Mouse (Mus musculus) myocyte (in vitro differentiated cells): Measurements from ENCODE around the gene Cluh. TPM values are rescaled to one million over a fixed set of nuclear protein-coding genes. Genes with fewer than 3 reads are reported as not detected.

Source experiments
- H3K27me3 ChIP-seq: one replicate; pipeline ENCODE4 v1.6.1; 2011; ENCODE audit not compliant: control insufficient read depth, insufficient read depth, insufficient read length
- H3K36me3 ChIP-seq: one replicate; pipeline ENCODE4 v1.6.1; 2011; ENCODE audit not compliant: control insufficient read depth, insufficient read depth
- H3K4me2 ChIP-seq: one replicate; pipeline ENCODE4 v1.6.1; 2011; ENCODE audit warnings: low read depth, control low read depth
- H3K4me3 ChIP-seq: one replicate; pipeline ENCODE4 v1.5.1; 2011; ENCODE audit warnings: mild to moderate bottlenecking, control low read depth, moderate library complexity
- H3K79me2 ChIP-seq: one replicate; pipeline ENCODE4 v1.6.1; 2011; ENCODE audit not compliant: control insufficient read depth, insufficient read depth
- H3ac ChIP-seq: one replicate; pipeline ENCODE4 v1.6.1; 2011; ENCODE audit not compliant: control insufficient read depth, insufficient read length
- CEBPB ChIP-seq: IDR thresholded peaks from 2 replicates; pipeline ENCODE4 v1.6.1; 2011; ENCODE audit warnings: mild to moderate bottlenecking, moderate library complexity; ENCODE audit not compliant: poor library complexity, insufficient read depth, severe bottlenecking
- E2F4 ChIP-seq: IDR thresholded peaks from one replicate; pipeline ENCODE4 v1.6.1; 2011; ENCODE audit warnings: mild to moderate bottlenecking, control low read depth, moderate library complexity; ENCODE audit not compliant: insufficient read depth
- MAX ChIP-seq: IDR thresholded peaks from one replicate; pipeline ENCODE4 v1.6.1; 2011; ENCODE audit warnings: low read depth, mild to moderate bottlenecking, control low read depth
- MYOD1 ChIP-seq, 3 experiments: IDR thresholded peaks; one replicate each; pipeline ENCODE4 v1.6.1; 2011; ENCODE audit warnings: control low read depth in 2 of 3, low read depth in 2 of 3, mild to moderate bottlenecking in 2 of 3, moderate library complexity in 1 of 3; ENCODE audit not compliant: insufficient read length in 2 of 3, control insufficient read depth in 1 of 3
- MYOG ChIP-seq, 3 experiments: IDR thresholded peaks; one replicate each; pipeline ENCODE4 v1.6.1; 2011; ENCODE audit warnings: control low read depth in 2 of 3, low read depth in 2 of 3, mild to moderate bottlenecking in 2 of 3; ENCODE audit not compliant: insufficient read length in 2 of 3, control insufficient read depth in 1 of 3, insufficient read depth in 1 of 3
- POLR2A ChIP-seq: IDR thresholded peaks from one replicate; pipeline ENCODE4 v1.6.1; 2011; ENCODE audit warnings: low read depth, mild to moderate bottlenecking, control low read depth, moderate library complexity; ENCODE audit not compliant: insufficient read length
- POLR2AphosphoS2 ChIP-seq: IDR thresholded peaks from one replicate; pipeline ENCODE4 v1.6.1; 2011; ENCODE audit warnings: low read depth, control low read depth; ENCODE audit not compliant: insufficient read length
- REST ChIP-seq: IDR thresholded peaks from one replicate; pipeline ENCODE4 v1.6.1; 2011; ENCODE audit warnings: mild to moderate bottlenecking, control low read depth, moderate library complexity; ENCODE audit not compliant: insufficient read depth, insufficient read length
- SRF ChIP-seq: IDR thresholded peaks from one replicate; pipeline ENCODE4 v1.6.1; 2011; ENCODE audit warnings: low read depth; ENCODE audit not compliant: control insufficient read depth, insufficient read length
- TCF12 ChIP-seq: IDR thresholded peaks from one replicate; pipeline ENCODE4 v1.6.1; 2011; ENCODE audit warnings: mild to moderate bottlenecking, control low read depth; ENCODE audit not compliant: poor library complexity, insufficient read depth, severe bottlenecking
- TCF3 ChIP-seq: IDR thresholded peaks from one replicate; pipeline ENCODE4 v1.6.1; 2011; ENCODE audit warnings: low read depth, control low read depth; ENCODE audit not compliant: insufficient read length
- USF1 ChIP-seq: IDR thresholded peaks from one replicate; pipeline ENCODE4 v1.6.1; 2011; ENCODE audit warnings: low read depth, mild to moderate bottlenecking, control low read depth, moderate library complexity
- polyA plus RNA-seq: library from polyadenylated mRNA; unstranded; fragments of >200 nt; fragmentation: generic; extraction: Trizol; gene quantifications from one replicate; pipeline ENCODE4 v1.2.1, GENCODE M21; 2012; ENCODE audit warnings: missing spikeins

Gene Cluh
- polyA plus RNA-seq, 1 experiment: 62.3 TPM

DNA sequence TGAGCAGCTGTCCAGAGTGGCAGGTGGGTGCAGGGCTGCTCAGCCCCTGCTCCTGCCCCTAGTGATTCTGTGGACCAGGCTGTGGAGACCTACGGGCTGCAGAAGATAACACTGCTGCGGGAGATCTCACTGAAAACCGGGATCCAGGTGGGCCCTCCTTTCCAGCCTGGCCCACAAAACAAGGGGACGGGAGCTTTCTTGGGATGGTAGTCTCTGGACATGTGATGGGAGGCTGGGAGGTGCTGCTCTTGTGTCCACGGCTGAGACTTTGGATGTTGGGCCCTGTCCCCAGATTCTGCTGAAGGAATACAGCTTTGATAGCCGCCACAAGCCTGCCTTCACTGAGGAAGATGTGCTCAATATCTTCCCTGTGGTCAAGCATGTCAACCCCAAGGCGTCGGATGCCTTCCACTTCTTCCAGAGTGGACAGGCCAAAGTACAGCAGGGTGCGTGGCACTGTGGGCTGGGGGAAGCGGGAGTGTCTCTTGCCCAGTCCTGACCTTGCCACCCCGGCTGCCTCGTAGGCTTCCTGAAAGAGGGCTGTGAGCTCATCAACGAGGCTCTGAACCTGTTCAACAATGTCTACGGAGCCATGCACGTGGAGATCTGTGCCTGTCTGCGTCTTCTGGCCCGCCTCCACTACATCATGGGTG lies 16.5 kb downstream of the Cluh start:
- Histone ChIP-seq H3K36me3 (peaks cover 34% of the 10 kb centered on the region), H3K4me2 (no peak overlapping the region), H3ac (no peak overlapping the region), H3K4me3 (no peak overlapping the region), H3K27me3 (no peaks in the 10 kb centered on the region), H3K79me2 (no peaks in the 10 kb centered on the region)
- TF ChIP-seq POLR2AphosphoS2: peak; percentile 44
- no peak for TF ChIP-seq REST

- no peak overlapping the region for H3K4me3 ChIP-seq
- H3ac ChIP-seq: no peak overlapping the region
- no peak overlapping the region for H3K4me2 ChIP-seq
- no peaks in the 10 kb centered on the region for H3K27me3 ChIP-seq
- no peaks in the 10 kb centered on the region for H3K79me2 ChIP-seq
- H3K36me3 ChIP-seq: peaks cover 30% of the 10 kb centered on the region
- no peak for TF ChIP-seq MYOG (IDR thresholded peaks at IDR 0.05; ENCODE audit: control insufficient read depth in 1 of 3, insufficient read depth in 1 of 3, insufficient read length in 2 of 3, low read depth in 2 of 3)
- no peak for TF ChIP-seq CEBPB
- TF ChIP-seq TCF3: no peak
- no peak for TF ChIP-seq MYOD1 (IDR thresholded peaks at IDR 0.05; ENCODE audit: control insufficient read depth in 1 of 3, insufficient read length in 2 of 3, low read depth in 2 of 3)
- no peak for TF ChIP-seq USF1
- no peak for TF ChIP-seq E2F4
- no peak for TF ChIP-seq POLR2A
- TF ChIP-seq POLR2AphosphoS2: no peak
- TF ChIP-seq REST: no peak
- no peak for TF ChIP-seq TCF12
- TF ChIP-seq SRF: no peak
- no peak for TF ChIP-seq MAX
Measured at GRCm38 (mm10) chr11:74666284-74666652, 17.0 kb downstream of the Cluh start.

DNA sequence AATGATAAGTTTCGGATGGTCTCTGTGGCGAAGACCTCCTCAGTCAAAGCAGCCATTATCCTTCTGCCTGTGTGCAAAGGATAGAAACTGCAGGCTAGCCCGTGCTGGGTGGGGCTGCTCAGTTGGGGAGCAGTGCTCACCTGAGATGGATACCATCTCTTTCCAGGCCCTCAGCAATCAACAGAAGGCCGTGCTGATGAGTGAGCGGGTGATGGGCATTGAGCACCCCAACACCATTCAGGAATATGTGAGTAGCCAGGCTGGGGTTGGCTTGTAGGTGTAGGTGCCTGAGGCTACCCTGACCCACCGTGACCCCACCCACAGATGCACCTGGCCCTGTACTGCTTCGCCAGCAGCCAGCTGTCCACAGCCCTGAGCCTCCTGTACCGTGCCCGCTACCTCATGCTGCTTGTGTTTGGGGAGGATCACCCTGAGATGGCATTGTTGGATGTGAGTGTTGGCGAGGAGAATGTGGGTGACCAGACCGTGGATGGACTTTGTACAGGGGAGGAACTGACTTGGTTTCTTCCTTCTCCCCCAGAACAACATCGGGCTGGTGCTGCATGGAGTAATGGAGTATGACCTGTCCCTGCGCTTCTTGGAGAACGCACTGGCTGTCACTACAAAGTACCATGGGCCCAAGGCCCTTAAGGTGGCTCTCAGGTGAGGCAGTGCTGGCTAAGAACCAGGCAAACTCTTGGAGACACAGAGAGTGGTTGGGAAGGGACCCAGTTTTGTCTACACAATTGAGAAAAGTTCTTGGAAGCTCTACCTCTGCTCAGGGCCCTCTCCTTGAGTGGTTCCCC lies 17.7 kb downstream of the Cluh start:
- Histone ChIP-seq H3ac (no peak overlapping the region), H3K36me3 (peaks cover 25% of the 10 kb centered on the region), H3K4me2 (no peak overlapping the region), H3K27me3 (no peaks in the 10 kb centered on the region), H3K4me3 (no peak overlapping the region), H3K79me2 (no peaks in the 10 kb centered on the region)
- TF ChIP-seq TCF12 (no peak), TCF3 (no peak), POLR2A (no peak), MYOD1 (IDR thresholded peaks at IDR 0.05; ENCODE audit: control insufficient read depth in 1 of 3, insufficient read length in 2 of 3, low read depth in 2 of 3) (no peak), POLR2AphosphoS2 (peak; percentile 53)

GRCm38 (mm10) chr11:74667582-74668010 lies 18.3 kb downstream of the Cluh start:
- no peak overlapping the region for H3K4me3 ChIP-seq
- H3K79me2 ChIP-seq: no peaks in the 10 kb centered on the region
- peak; percentile 29 for TF ChIP-seq POLR2AphosphoS2
- TF ChIP-seq POLR2A: no peak

GRCm38 (mm10) chr11:74668466-74668865 lies 19.2 kb downstream of the Cluh start:
- Histone ChIP-seq H3K27me3 (no peaks in the 10 kb centered on the region), H3K4me3 (no peak overlapping the region), H3K36me3 (peaks cover 21% of the 10 kb centered on the region), H3K4me2 (no peak overlapping the region), H3K79me2 (no peaks in the 10 kb centered on the region), H3ac (no peak overlapping the region)
- TF ChIP-seq POLR2AphosphoS2: no peak

More at GRCm38 (mm10) chr11:74667582-74668010, 18.3 kb downstream of the Cluh start:
- H3K4me2 ChIP-seq: no peak overlapping the region
- H3K36me3 ChIP-seq: peaks cover 19% of the 10 kb centered on the region
- no peak overlapping the region for H3ac ChIP-seq
- no peaks in the 10 kb centered on the region for H3K27me3 ChIP-seq

DNA sequence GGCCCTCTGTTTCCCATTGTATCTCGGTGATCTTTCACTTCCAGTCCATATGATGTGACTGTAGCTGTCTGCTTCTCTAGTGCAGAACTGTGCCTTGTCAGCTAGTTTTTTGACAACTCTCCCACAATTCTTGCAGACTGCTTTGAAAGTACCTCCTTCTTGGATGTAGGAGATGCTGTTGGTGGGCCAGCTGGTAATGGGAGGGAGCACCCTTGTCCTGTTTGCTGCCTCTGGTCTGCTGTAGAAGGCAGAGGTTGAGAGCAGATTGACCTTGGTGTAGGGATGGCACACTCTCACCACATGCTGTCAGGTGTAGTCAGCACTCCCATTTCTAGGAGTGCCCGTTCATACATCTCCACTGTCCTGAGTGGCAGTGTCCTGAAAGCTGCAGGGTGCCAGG lies 19.7 kb downstream of the Cluh start:
- Histone ChIP-seq H3K79me2 (no peaks in the 10 kb centered on the region), H3K4me2 (no peak overlapping the region), H3K4me3 (no peak overlapping the region), H3K36me3 (peaks cover 26% of the 10 kb centered on the region), H3ac (no peak overlapping the region), H3K27me3 (no peaks in the 10 kb centered on the region)
- TF ChIP-seq E2F4 (no peak), CEBPB (no peak), POLR2AphosphoS2 (peak; percentile 49), TCF3 (no peak), REST (no peak), MYOG (IDR thresholded peaks at IDR 0.05; ENCODE audit: control insufficient read depth in 1 of 3, insufficient read depth in 1 of 3, insufficient read length in 2 of 3, low read depth in 2 of 3) (no peak), MAX (no peak), TCF12 (no peak)
